Mouse (Mus musculus) cerebellum, adult 11 months (tissue): ENCODE results near the gene Vat1.
"Not testable (repeated sequence)": the region's sequence is repeated elsewhere in the genome, so short reads cannot be mapped to it uniquely, and the experiment has no call there.

Experiments
- DNase-seq: peaks from one replicate; pipeline ENCODE4 v3.0.0; 2022

The Vat1 gene

DNA sequence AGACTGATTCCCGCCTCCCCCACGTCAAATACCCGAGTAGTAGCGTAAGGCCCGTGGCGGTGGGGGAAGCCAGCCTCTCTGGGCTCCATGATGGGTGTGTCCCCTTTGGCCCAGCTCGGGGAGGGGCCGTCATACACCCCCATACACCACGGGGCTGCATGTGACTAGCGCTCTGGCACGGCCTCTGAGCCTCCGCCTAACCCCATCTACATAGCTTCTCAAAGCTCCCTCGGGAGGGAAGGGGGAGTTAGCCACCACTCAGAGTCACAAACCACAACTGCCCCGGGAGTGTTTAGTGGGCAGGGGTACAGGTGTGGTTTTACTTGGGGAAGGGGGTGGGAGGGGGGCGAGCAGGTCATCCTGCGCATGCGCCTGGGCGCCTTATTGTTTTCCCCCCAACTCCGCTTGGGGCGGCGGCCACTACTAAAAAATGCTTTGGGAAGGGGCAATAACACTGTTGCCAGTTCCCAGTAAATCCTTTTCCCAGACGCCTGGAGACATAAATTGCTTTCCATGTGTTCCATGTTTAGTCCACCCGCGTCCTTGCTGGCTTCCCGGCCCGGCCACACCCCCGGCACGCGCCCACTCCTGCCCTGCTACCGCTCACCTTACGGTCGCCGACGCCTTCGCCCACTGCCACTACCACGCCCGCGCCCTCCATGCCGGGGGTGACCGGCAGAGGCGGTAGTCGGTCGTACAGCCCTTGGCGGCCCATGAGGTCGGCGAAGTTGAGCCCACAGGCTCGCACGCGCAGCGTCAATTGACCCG, 745 bp downstream of the Vat1 start:
- no peak for DNase-seq

DNA sequence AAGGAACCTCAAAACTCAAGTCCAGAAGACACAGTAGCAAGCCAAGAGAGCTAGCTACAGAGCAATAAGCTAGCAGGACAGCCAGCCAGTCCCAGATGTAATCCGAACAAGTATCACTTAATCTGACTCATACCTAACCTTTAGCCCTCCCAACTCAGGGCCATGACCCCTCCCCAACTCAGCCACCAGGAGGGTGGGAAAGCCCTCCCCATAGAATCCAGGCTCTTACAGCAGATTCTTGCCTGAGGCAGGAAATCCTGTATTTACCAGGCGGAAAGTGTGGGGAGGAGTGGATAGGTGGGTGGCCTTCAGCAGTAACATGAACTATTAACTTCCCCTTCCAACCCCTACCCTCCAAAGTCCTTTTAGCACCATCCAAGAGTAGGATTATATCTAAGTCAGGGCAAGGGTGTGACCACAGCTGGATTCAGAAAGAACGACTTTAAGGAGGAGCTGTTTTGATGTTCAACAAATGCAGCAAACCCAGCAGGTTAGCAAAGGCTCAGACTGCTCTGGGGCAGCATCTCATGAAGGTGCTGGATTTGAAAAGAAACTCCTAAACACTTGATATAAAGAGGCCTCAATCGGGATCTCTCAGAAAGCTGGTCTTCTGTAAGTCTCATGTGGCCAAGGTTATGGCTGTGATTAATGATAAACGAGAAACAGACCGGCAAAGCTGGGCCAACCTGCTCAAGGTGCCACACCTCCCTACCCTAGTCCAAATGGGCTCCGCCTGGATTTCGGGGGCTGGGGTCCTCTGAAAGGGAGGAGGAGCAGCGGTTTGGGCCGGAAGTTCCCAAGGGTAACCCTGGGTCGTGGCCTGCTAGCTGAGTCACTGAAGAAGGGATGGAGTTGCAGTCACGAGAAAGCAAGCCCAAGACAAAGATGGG, 1.6 kb downstream of the Vat1 start, which contains the start of gene Rnd2:
Rnd2 (plus strand) TSS at position 789 of the 890 bp plus-strand sequence.
- no peak for DNase-seq

DNA sequence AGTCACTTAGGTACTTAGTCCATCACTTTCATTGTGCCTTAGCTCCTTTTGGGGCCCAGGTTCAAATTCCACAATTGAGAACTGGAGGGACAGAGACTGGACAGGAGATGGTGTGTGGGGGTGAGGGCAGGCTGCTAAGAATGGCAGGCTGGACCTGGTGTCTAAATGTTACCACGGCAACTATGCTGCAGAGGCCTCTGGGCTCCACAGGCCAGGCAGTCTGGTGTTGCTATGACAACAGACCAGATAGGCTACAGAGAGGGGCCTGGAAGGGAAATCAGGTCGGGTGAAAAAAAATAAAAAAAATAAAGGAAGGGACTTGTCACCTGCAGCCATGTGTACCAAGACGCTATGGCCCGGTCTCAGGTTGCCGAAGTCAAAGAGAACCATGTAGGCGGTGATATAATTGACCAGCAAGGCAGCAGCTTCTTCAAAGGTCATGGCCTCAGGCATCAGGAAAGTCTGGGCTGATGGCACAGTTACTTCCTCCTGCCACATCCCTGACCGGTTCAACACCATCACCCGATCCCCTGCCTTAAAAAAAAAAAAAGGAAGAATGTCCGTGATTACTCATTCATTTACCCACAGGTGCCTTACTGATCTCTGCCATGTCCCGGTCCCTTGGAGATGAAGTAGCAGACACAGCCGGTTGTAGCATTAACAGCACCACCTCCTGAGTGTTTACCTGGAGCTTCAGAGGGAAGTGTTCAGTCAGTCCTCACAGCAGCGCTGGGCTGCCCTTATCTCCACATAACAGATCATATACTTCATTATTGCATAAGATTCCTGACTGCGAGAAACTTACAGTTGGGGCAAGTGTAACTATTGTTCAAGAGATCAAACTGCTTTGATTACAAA, 3.2 kb downstream of the Vat1 start:
- DNase-seq: no peak

DNA sequence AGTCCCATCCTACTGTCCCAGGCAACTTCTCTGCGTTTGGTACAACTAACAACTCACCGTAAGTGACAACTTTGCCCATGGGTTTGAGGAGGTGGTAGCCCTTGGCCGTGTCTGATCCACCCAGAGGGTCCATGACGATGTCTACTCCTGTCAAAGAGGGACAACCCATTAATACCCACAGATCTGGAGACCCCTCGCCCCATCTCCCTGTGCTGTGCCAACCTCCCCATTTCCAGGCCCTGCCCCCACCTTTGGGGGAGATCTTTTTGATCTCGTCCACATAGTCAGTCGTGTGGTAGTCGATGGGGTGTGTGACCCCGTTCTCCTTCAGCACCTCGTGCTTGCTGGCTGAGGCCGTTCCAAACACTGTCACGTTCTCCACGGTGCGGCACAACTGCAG, 3.9 kb downstream of the Vat1 start:
- no peak for DNase-seq

DNA sequence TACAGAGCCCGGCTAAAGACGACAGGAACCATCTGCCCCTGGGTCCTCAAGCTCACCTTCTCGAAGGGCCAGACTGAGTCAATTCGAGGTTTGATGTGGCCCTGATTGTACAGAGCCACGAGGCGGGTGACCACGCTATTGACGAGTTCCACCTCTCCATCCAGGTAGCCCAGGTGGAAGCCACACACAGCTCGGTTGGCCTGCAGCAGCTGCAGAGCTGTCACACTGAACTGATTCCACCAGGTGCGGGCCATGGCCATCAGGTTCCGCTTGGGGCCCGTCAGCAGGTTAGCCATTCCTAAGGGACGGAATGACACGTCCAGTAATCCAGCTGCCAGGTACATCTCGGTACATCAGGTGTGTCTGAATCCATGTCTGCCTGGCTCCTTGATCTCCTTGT, 5.7 kb downstream of the Vat1 start:
- no peak for DNase-seq

DNA sequence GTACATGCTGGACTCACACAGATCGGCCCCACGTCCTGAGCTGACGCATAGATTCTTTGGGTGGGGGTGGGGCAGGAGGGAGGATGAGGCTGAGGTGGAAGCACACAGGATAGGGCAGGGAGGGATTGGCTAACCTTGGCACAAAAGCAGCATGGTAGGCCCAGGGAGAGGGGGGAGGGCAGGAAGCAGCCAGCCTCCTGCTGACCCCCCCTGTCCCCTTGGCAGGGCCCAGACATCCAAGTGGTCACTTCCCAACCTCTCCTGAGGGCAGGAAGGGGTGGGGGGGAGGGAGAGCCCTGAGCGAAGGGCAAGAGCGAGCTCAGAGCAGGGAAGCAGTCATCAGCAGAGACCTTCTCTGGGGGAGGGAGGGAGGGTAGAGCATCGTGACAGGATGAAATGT, 6.3 kb downstream of the Vat1 start:
- DNase-seq: no peak

DNA sequence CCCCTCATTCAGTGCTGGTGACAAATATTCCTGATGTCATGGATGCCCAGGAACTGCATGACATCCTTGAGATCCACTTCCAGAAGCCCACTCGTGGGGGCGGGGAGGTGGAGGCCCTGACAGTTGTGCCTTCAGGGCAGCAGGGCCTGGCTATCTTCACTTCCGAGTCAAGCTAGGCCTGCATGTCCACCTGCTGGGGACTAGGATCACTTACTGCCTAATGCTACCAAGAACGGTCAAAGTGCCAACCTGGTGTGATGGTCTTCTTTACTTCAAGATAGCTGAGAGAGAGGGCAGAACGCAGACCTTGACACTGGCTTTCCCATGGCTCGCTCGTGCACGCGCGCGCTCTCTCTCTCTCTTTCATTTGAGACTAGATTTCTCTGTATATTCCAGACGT, 7.8 kb downstream of the Vat1 start:
- no peak for DNase-seq

DNA sequence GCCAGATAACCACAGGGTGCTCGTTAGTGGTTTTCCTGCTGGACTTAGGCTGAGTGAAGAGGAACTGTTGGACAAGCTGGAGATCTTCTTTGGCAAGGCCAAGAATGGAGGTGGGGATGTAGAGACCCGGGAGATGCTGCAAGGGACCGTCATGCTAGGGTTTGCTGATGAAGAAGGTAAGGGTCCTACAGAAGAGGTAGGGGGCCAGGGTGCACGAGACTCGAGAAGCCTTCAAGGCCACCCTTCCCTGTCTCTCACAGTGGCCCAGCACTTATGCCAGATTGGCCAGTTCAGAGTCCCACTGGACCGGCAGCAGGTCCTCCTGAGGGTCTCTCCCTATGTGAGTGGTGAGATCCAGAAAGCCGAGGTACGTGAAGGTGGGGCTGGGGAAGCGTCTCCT, 8.4 kb downstream of the Vat1 start:
- no peak for DNase-seq

DNA sequence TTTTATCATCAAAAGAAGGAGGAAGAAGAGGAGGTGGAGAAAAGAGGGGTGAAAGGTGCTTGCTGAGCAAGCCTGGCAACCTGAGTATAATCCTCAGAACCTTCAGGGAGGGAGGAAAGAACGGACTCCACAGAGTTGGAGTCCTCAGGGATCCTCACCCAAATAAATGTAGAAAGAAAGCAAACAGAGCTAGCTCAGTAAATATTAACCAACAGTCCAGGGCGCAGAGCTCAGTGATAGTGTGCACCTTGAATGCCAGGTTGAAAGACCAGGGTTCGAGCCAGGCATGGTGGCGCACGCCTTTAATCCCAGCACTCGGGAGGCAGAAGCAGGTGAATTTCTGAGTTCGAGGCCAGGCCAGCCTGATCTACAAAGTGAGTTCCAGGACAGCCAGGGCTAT, 10.4 kb downstream of the Vat1 start:
- DNase-seq: no peak

DNA sequence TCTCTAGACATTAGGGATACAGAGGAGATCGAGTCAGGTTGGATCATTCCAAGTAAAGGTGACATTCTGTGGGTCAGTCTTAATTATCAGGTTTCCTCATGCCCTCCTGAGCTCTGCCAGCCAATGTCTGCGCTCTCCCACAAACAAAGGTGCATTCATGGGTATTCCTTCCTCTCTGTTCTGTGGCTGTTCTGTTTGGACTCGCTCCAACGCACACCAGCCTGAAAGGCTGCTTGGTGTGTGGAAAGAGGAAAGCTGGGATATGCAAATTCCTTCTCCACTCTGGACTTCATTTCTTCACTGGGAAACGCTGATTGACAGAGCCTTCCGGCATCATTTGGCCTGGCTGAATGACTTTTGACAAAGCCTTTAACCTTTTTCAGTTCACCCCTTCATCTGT, 11.3 kb downstream of the Vat1 start:
- no peak for DNase-seq

DNA sequence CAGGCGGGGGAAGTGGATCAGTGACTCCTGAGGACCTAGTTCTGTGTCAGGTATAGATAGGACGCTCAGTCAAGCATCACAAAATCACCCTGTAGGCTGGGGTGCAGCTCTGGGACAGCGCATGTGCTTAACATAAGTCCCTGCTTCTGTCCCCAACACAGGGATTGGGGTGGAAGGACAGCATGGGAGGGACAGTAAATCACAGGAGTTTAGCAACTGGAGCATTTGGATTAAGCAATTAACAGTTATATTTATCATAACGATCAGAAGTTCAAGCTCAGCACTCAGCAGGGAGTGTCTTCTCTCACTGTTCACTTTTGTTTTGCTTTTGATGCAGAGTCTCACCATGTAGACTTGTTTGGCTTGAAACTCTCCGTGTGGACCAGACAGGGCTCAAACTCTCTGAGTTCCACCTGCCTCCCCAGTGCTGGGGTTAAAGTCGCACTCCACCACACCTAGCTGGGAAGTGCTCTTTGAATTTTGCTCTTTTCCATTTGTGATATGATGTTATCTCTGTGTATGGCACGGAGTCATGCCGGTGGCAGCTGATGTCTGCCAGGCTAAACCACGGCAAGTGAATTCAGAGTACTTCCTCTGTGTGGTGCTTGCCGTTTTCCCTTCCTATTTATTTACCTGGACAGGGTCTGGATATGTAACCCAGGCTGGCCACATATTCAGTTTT, 13.8 kb downstream of the Vat1 start:
- no peak for DNase-seq

DNA sequence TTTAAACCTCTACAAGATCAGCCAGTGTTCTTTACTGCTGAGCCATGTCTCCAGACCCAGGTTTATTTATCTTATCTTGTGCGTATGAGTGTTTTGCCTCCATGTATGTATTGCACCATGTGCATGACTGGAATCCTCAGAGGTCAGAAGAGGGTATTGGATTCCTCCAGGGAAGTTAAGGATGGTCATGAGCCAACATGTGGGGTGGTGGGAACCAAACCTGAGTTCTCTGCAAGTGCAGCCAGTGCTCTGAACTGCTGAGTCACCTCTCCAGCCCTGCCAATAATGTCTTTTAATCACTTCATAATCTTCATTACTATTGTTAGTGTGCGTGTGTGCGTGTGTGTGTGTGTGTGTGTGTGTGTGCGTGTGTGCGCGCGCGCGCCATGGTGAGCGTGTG, 14.5 kb downstream of the Vat1 start:
- no peak for DNase-seq

DNA sequence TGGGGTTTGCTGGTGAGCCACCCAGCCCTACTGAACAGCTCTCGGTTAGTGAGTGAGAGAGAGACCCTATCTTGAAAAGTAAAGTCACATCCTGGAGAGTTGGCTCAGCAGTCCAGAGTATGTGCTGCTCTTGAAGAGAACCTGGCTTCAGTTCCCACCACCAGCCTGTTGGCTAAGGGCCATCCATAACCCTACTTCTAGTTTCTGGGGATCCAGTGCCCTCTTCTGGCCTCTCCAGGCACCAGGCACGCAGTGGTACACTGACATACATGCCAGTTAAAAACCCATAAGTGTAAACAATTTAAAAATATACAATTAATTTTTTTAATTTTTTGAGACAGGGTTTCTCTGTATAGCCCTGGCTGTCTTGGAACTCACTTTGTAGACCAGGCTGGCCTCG, 15.6 kb downstream of the Vat1 start:
- no peak for DNase-seq

DNA sequence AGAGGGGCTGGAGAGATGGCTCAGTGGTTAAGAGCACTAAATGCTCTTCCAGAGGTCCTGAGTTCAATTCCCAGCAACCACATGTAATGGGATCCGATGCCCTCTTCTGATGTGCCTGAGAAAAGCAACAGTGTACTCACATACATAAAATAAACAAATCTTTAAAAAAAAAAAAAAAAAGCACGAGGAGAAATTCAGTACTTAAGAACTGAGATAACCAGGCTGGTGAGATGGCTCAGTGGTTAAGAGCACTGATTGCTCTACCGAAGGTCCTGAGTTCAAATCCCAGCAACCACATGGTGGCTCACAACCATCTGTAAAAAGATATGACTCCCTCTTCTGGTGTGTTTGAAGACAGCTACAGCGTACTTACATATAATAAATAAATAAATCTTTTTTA, 16.4 kb downstream of the Vat1 start:
- DNase-seq: not testable (repeated sequence)

DNA sequence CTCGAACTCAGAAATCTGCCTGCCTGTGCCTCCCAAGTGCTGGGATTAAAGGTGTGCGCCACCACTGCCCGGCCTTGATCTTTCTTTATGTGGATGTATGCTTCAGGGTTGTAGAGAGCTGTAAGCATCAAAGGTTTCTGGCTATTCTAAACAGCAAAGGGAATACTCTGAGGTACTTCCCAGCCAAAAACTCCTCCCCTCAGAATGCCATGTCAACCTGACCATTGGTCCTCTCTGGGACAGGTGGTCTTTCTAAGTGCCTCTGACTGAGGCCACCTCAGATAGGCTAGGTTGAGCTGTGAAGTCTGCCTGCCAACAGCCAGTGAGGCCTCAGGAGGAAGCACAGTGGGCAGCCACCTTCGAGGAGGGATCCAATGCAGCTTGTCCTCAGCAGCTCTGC, 17.1 kb downstream of the Vat1 start:
- DNase-seq: no peak

DNA sequence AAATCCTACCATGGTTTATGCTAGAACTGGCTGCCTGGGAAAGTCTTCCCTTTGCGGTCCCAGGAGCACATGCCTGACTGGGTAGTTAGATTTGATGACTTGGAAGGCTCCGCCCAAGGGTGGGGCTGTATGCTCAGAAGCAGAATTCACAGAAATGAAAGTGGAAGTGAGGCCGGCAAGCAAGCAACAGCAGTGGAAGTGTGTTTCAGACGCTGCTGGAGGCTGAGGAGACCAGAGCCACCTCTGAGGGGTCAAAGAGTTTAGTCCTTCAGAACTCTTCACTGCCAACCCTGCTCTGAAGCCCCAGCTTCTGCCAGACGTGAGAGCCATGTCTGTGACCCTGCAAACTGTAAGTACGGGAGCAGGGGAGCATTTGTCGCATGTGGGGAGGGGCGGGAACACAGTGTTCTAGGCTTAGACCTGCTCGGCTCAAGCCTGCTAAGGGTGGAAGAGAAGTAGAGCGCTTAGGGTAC, 17.7 kb downstream of the Vat1 start, which contains the start of gene Ifi35:
Ifi35 (plus strand) TSS at position 134 of the 473 bp plus-strand sequence.
- DNase-seq: no peak

DNA sequence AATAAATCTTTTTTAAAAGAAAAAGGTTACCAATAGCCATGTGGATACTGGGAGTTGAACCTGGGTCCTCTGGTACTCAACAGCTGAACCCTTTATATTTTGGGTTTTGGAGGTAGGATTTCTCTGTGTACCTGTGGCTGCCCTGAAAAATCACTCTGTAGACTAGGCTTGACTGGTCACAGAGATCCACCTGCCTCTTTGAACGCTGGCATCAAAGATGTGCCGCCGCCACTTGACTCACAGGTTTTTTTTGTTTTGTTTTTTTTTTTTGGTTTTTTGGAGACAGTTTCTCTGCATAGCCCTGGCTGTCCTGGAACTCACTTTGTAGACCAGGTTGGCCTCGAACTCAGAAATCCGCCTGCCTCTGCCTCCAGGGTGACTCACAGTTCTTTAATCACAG, 18.2 kb downstream of the Vat1 start:
- no peak for DNase-seq

DNA sequence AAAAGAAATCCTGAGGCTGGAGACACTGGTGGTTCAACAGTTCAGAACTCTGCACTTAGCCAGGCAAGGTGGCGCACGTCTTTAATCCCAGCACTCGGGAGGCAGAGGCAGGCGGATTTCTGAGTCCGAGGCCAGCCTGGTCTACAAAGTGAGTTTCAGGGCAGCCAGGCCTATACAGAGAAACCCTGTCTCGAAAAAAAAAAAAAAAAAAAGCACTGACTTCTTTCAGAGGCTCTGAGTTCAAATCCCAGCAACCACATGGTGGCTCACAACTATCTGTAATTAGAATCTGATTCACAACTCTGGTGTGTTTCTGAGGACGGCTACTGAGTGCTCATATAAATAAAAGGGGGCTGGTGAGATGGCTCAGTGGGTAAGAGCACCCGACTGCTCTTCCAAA, 19.2 kb downstream of the Vat1 start:
- not testable (repeated sequence) for DNase-seq

DNA sequence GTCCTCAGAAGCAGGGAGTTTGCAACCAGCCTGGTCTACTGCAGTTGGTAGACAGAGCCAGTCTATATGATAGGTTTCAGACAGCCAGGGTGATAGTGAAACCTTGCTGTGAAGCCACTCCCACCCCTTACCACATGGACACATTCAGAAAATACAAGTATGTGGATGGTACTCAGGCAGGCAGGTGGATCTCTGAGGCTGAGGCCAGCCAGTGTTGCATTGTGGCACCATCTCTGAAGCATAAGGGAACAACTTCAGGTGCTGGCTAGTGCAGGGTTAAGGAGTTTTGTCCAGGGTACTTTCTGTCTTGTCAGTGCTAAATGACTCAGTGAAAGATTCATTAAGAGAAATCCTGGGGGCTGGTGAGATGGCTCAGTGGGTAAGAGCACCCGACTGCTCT, 19.7 kb downstream of the Vat1 start:
- DNase-seq: no peak

DNA sequence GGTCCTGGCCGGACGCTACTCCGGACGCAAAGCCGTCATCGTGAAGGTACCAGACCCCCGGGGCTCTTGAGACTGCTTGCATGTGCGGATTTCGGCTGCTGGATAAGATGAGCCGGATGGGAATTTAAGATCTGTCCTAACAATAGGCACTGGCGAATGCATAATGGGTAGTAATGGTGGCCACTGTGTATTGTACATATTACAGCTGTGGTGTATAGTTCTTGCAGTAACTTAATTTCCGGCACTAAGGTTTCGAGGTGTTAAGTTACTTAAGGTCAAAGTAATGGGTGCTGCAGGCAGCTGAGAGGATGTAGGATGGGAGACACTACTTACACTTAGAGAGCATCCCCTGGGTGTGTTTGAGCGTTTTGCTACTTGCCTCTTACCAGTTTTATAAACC, 23.3 kb downstream of the Vat1 start:
- DNase-seq: no peak

DNA sequence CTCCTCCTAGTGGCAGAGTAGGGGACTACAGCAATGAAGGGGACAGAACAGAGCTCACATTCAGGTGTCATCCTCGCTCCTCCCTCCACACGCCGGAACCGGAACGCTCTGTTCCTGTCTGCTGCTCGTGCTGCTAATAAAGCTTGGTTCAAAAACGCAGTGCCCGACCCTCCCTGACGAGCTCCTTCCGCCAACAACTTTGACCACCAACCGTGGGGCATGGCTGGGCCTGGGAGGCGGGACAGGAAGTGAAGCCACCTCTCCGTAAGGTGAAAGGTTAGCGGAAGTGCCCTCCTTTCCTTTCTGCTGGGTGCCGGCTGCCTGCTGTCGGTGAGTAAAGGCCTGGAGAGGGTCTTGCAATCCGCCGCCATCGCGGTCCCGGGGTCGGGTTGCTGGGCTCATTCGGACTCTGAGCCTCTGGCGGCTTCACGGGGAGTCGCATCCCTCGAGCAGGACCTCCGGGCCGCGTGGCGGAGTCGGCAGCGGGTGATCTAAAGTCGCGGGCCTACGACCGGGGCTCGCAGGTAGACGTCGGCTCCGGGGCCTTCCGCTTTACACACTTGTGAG, 23.8 kb downstream of the Vat1 start, which contains the start of gene Rpl27:
Rpl27 (plus strand) TSS at position 172 of the 567 bp plus-strand sequence.
- DNase-seq: peak; percentile 97
